Mouse (Mus musculus) lung, postnatal 10 days (tissue): ENCODE measurements around the gene Lgi1.

ENCODE experiments used
- DNase-seq: peaks from one replicate; pipeline ENCODE4 v3.0.0; 2021

The Lgi1 gene

DNA sequence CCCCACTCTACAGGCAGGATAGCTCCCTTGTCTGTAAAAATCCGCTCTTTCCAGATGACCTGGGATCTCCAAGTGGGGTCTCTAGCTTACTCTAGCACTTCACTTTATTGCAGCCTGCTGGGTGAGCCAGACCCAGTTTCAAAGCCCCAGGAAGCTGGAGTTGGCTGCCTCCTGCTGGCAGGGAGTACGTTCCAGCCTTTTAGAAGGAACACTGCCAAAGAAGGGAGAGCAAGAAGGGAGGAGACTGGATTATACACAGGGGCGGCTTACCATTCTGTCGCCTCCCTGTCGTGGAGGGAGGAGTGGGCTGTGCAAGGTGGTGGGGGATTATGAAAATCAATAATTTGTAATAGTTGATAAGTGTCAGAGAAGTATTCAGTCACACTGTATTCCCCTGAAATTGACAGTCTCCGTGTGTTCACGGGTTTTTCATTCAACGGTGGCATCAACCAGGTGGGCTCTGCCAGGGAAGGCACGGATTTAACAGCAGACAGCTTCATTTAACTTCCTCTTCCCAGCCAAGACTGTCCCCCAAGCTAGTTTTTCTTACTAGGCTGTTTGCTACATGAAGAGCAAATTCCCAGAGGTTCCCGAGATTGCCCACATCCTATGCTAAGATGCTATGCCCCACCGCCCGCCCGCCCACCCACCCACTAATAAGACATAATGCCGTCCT, 369 bp upstream of the Lgi1 start:
- peak; percentile 32 for DNase-seq

DNA sequence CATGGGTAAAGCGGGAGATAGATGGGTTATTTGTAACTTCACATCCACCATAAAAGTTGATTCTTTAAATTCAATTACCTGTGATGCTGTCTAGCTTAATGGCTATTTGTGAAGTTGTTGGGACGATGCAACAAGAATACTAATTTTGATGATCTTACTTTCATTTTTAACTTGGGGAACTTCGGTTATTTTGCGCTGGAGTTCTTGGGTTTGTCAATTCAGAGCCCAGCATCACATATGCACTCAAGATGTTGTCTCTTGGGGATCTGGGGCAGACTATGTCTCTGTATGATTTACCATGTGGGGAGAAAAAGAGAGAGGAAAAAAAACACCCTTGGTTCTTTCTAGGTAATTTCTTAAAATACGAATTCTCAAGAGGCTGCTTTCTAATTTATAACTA, 1.4 kb downstream of the Lgi1 start:
- DNase-seq, result no peak

DNA sequence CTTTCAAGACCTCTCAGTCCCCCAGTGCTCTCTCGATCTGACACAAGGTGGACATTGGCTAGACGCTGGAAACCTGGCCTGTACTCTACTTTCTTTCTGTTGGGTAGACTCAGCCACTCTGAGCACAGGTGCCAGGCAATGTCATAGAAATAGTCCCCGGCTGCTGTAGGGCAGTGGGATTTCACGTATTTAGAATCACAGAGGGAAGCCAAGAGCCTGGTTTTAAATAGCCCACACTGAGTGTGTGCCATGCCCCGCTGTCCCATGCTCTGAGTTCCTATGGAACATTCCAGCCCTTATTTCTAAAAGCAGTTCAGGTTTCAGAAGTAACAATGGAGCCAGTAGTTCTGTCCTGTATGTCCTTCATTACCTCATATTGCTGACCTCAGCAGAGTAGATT, 3.1 kb downstream of the Lgi1 start:
- no peak for DNase-seq

DNA sequence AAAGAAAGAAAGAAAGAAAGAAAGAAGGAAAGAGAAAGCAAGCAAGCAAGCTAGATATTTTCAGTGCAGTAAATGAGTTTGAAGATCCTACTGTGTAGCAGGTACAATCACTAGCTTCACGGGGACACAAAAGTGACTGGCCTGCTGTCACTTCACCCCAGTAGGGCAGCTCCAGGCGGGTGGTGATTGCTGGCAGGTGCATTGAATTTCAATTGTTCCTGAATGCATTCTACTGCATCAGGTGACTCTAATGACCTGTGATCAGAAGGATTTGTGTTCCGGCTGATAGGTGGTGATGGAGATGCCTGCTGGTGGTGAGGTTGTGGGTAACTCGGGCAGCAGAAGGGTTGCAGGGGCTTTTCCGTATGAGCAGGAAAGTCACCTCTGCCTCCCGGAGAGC, 6.7 kb downstream of the Lgi1 start:
- DNase-seq, result no peak

DNA sequence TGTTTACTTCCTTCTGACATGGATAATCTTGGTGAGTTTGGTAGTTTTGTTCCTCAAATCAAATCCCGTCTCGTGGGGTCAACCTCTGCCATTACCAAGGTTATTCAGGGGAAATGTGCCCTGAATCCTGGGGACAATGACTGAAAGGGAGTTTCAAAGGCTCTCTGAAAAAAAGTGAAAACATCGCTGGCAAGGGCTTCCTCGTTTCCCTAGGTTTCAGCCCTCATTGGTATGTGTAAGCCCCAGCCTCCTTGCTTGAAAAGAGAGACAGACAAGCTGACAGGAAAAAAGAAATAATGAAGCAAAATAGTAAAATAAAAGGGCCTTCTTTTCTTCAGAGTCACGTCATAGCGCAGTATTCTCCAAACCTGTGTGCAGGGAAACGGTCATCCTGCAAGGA, 9.5 kb downstream of the Lgi1 start:
- DNase-seq, result no peak

DNA sequence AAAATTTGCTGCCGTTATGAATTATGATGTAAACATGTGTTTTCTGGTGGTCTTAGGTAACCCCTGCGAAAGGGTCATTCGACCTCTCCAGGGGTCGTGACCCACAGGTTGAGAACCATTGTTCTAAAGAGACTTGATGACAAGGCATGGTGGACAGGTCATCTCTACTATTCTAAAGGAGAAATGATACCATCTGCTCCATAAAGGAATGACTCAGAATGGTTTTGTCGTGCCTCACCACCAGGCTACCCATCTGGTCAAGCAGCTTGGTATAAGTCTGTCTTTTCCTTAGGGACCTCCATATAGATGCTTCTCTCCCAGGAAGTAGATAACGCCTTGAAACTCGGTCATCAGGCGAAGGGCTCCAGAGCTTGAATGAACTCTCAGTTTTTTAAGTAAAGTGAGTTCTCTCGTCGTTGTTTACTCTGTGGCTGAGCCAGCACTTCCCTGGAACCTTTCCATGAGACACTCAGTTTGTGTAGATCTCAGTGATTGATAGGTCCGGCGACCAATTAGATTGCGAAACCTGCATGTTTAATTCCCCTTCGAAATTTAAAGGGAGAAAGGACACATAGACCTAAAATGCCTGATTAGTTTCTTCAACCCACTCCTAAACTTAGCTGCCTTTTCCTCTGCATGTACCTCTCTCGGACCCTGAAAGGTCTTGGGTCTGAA, 10.5 kb downstream of the Lgi1 start:
- peak; percentile 21 for DNase-seq

DNA sequence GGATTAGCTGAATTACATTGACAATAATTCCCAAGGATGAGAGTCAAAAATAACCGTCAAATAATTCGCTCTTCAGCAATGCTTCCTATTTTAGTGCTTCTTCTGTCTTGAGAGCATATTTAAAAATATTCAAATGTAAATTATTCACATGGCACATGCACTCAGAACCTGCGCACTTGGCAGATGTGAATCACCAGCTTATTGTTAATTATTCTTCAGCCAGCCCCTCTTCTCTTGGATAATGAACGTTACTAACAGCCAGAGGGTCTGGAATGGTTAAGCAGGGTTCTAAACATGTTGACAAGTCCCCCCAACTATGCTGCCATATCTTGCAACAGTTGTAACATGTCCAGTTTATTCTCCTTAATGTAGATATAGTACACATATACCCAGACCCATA, 11.9 kb downstream of the Lgi1 start:
- no peak for DNase-seq

DNA sequence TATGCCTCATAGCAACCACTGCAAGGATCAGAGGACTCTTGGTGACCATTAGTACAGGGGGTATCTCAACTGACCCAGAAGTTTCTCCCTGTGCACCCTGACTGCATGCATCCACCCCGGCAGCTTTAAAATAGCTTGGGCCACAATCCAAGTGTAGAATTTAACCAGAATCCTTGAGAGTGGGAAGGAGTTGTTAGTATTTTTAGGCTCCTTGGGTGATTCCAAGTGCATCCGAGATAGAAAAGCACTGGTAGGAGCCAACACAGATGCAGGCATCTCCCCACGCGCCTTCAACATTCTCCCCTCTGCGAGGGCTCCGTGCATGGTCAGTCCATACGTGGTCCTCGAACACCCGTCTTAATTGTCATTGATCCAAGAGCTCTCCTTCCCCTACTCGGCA, 15.9 kb downstream of the Lgi1 start:
- DNase-seq, result no peak

DNA sequence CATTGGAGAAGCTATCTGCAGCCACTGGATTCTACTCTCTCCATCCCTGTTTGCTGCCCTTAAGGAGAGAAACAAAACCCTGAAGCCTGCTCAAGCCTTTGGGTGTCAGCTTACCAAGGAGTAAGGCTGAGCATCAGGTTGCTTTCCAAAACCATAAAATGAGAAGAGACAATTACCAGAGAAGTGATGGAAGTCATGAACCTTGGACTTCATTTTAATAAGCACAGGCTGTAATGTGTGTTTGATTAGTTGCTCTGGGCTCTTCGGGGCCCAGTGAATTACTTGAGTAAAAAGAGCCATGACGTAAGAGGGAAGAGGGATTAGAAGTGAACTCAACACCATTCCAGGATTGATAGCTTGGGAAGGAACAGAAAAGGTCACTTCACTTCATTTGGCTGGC, 18.1 kb downstream of the Lgi1 start:
- no peak for DNase-seq

DNA sequence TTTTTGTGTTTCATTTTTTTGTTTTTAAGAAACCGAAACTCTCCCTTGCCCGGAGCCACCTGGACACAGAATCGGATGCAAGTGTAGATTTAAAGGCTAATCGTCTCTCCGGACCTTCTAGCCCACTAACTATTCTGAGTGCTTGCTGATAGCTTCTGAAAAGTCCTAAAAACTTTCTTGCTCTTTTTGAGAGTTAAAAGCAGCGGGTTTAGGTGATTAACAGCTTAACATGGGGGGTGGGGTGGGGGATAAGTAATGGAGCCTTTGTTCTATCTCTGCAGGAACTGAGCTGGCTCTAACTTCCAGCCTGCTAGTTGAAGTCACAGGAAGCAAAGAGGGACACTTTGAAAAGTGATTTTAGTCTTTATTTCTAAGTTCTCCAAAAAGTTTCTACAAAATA, 24.2 kb downstream of the Lgi1 start:
- DNase-seq, result no peak

DNA sequence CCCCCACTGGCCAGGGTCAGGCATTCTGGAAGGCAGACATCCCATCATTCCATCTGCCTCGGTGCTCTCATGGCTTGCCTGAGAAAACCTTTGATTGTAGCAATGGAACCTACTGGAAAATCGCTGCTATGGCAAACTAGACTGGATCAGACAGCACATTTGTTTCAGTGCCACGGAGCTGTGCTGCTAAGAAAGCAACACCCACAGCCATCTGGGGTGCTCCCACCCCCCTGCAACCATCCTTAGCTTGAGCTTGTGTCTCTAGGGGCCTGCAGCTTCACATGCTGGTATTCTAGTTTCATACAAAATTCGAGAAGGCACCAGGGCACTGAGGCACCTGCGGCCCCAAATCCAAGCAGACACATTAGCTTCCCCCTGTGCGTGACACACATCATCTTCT, 27.1 kb downstream of the Lgi1 start:
- DNase-seq, result no peak

DNA sequence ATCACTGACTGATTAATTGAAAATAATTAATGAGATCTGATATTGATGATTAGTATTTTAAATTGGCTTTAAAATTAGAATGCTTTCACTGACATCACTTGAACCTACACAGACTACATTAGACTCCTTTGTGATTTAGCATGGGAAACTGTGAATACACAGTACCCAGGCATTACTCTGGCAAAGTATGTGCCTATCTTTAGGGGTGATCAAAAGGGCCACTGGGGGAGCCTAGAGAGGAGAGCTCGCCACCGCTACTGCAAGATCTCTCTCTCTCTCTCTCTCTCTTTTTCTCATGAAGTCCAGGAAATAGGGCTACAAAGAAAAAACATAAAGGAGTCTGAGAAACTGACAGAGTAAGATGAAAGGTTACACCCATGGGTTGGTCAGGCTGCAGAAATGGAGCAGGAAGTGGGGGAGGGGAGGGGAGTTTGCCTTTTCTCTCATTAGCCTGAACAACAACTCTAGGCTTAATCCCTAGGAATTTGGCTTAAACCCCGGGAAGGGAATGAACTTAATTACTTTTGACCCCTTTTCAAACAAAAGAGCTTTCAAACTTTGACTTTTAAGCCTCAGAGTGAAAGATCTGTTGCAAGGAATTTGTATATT, 33.8 kb downstream of the Lgi1 start:
- DNase-seq, result peak; percentile 14

DNA sequence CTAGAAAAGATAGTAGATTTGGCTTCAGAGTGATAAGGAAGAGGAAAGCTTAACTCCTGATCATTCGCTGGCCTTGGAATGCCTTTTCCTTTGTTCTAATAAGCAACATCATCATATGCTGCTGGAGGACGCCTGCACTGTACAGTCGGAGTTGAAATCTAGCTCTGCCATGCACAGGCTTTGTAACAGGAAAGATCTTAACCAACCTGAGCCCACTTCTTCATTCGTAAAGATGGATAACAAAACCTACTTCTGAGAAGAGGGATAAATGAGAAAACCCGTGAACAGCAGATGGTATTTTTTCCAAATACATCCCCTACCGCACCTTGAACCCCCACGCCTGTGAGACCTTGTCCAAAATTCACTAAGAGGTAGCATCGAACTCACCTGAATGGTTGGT, 43.8 kb downstream of the Lgi1 start:
- no peak for DNase-seq

DNA sequence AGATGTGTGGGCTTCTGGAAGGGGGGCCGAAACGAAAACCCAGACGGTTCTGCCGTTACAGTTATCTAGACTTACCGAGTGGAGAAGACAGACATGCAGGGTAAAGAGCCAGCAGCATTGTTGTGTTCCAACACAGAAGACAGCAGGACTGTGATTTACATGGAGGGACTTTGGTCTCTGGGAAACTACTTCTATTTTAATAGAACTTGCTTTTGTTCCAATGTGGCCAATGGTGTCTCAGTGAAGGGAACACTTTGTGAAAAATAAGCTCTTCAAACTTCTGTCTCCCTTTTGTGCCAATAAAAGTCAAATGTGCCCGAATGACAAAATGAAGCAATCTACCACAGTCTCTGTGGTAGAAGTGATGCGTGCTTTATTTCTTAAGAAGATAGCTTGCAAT, 50.8 kb downstream of the Lgi1 start:
- no peak for DNase-seq

DNA sequence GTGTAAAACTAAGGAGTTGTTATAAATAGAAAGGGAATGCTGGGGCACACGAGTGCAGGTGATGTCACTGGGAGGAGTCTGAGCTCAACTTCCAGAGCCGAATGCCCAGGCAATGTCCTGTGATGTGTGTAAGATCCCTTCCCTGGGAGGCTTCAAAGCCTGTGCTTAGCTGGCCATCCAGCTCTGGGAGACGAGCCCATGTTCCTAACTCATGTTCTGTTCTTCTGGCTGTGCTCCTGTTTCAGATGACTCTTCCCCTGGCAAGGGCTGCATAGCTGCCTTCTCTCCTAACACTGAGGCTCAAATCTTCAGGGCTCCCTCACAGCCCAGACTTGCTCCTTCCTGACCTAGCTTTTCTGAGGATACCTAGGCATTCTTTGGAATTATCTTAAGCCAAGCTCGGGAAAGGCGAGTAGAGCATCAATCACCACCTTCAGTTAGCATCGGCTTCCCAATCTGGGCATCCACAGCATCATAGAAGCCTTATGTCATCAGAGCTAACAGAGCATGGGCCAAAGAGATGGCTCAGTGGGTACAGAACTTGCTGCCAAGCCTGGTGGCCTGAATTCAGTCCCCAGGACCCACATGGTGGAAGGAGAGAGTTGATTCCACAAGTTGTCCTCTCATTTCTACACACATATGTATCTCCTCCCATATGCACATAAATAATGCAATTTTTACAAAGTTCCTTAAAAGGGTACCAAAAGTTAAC, 52.4 kb downstream of the Lgi1 start:
- DNase-seq, result no peak

DNA sequence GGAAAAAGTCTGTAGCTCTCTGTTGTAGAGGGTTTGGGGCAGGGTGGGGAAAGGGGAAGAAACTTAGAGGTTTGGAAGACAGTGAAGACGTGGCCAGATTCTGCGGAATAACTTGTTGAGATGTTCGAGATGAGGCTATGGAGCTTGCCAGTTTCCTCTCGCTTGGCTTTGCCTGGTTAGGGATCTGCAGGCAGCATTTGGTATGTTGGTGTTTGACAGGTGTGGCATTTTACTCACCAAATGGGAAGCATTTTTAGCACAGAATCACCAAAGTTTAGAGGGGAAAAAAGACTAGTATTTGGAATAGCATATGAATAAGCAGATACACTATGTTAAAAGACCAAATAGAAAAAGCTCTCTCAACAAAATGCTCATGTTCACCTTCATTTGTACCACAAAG, 54.0 kb downstream of the Lgi1 start:
- DNase-seq, result no peak

DNA sequence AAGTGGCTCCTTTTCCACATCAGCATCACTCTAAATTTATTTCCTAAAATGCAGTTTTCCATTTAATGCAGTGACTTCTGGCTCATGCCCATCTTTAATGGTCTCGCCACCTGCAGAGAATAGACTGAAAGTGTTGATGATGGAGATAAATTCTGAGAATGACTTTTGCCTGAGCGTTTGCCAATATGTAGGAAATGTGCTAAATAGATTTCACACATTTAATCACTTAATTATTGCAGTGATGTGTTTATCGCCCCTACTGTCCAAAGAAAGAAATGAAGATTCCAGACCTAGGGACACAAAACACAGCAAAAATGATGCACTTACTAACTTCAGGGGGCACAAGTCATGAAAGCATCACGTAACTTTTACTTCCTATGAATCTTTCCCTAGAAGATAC, 54.8 kb downstream of the Lgi1 start:
- no peak for DNase-seq

DNA sequence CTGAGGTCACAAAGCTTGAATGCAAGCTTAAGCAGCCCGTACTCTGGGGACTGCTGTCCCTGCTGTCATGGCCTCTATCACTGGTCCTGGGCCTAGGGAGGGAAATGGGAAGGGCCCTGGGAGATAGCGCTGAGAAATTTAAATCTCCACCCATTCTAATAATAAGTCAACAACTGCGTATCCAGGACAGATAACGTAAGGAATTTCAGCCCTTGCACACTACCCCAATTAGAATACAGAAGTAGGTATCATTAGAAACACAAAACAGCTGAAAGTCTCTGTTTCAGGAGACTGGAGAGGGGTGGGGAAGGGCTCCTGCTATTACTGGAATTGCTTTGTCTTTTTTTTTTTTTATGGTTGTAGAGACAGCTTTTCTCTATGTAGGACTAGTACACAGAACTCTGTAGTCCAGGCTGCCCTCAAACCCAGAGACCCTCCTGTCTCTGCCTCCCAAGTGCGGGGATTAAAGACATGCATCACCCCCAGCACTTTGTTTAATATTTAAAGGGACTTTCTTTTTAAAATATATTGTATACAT, 56.4 kb downstream of the Lgi1 start:
- DNase-seq, result no peak

DNA sequence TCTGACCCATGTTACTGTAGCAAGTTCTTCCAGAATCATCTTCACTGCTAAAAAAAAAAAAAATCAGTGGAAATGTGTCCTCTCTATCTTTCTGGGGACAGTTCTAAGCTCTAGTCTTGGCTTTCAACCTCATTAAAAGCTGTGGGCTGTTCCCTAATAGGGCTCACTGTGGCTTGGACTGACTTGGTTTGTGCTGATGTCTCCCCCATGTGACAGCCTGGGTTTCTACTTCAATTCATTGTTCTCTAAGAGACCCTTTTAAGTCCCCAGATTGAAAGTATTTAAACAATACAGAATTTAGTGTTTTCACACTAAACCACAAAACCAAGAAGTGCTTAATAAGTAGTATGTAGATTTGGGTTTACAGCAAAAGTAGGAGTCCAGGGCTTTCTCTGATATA, 59.4 kb downstream of the Lgi1 start:
- no peak for DNase-seq

DNA sequence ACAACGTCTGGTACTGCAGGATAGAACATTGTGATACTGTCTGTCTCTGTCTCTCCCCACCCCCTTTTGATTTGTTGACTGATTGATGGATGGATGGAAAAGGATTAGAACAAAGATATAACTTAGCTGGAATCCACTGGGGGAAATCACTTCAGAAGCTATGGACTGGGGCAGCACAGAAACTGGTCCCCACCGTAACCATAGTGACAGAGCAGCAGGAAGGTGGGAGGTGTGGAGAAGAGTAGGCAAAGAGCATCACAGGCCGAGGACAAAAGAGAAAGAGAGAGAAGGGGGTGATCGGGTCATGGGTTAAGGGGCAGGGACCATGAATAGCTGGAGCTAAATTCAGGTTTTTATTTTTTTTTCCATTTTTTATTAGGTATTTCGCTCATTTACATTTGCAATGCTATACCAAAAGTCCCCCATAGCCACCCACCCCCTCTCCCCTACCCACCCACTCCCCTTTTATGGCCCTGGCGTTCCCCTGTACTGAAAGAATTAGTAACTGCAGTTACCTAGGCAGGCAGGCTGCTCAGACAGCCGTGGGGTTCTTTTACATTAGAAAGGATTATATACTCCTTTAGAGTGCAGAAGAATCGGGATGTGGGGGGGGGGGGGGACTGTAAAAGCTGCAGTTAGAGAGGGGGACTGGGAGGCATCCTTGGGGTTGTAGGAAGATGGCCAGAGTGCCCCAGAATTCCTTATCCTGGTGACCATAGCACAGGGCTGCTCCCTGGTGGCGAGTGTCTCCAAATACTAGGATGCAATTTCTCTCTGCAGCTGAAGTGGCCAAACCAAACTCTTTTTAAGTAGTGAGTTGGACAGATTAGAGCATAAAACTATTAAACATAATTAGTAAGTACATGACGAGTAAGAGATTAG, 60.1 kb downstream of the Lgi1 start:
- DNase-seq, result no peak

DNA sequence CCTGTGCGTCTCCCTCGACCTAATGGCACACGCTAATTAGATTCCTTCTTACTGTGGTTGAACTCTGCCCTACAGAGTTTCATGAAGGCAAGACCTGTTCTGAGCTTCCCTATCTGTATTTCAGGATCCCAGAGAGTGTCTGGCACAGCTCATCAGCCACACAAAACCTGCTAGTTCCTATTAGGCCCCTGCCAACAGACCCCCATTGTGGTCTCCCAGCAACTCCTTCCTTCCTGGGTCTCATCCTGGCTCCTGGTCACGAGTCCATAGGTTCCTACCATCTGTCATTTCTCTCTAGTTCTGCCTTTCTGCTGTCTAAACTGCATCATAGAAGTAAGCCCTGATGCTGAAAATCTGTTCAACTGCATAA, 60.7 kb downstream of the Lgi1 start:
- DNase-seq, result no peak

DNA sequence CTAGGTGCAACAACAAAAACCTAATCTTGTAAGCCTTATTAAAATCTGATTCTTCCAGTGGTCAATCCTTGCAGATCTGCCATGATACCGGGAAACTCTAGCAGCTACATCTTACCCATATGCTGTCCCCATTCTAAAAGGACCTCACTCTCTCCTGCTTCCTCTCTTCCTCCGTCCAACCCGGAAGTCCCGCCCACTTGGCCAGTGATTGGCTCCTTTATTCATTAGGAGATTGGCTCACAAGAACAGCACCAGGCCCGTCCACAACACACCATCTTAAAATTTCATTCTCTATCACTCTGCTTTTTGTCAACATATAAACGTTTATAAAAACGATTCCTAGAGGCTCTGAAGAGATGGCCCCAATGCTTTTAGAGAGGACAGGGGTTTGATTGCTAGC, 61.5 kb downstream of the Lgi1 start:
- no peak for DNase-seq

DNA sequence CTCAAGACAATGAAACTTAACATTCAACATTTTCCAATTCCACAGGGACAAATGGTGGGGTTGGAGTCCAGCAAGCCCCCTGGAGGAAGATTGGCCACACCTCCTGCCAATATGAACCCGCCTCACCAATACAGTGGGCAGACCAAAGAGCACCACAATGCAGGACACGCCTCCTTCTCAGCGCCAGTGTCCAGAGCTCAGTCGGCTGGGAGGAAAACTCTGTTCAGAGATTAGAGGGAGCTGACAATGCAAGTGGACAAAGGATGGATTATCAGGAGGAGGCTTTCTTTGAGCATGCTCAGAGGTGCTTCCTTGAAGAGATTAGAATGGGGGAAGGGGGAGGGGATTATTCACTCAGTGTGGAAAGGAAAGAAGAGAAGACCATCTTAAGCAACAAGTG, 62.7 kb downstream of the Lgi1 start:
- DNase-seq, result no peak
